Mouse (Mus musculus) kidney, embryonic 16.5 days (tissue): ENCODE data around the gene Gda. TPM values are rescaled to one million over a fixed set of nuclear protein-coding genes. Genes with fewer than 3 reads are reported as not detected.

Source experiments
- ATAC-seq: fragments of 200-750 bp; cut with Nextera tagmentation; 2 replicates; pipeline ENCODE4 v1.8.0; 2017; ENCODE audit warnings: moderate TSS enrichment; ENCODE audit not compliant: low FRiP score, low TSS enrichment
- H3K27ac ChIP-seq: fragments of 300-500 bp; sonication (generic); 2 replicates; pipeline ENCODE4 v1.5.1; 2014; ENCODE audit warnings: low read length
- H3K27me3 ChIP-seq: fragments of 300-500 bp; sonication (generic); 2 replicates; pipeline ENCODE4 v1.6.1; 2014; ENCODE audit warnings: low read length, control low read depth, mixed read lengths; ENCODE audit not compliant: insufficient read depth
- H3K36me3 ChIP-seq: fragments of 300-500 bp; sonication (generic); 2 replicates; pipeline ENCODE4 v1.6.1; 2014; ENCODE audit warnings: low read length, control low read depth, mixed read lengths; ENCODE audit not compliant: insufficient read depth
- H3K4me1 ChIP-seq: fragments of 300-500 bp; sonication (generic); 2 replicates; pipeline ENCODE4 v1.6.1; 2014; ENCODE audit warnings: low read length, control low read depth, mixed read lengths; ENCODE audit not compliant: insufficient read depth
- H3K4me2 ChIP-seq: fragments of 300-500 bp; sonication (generic); replicated peaks from 2 replicates; pipeline ENCODE4 v1.6.1; 2014; ENCODE audit warnings: low read depth, low read length
- H3K4me3 ChIP-seq: fragments of 300-500 bp; sonication (generic); 2 replicates; pipeline ENCODE4 v1.5.1; 2014; ENCODE audit warnings: mild to moderate bottlenecking, low read length
- H3K9ac ChIP-seq: fragments of 300-500 bp; sonication (generic); replicated peaks from 2 replicates; pipeline ENCODE4 v1.6.1; 2014; ENCODE audit warnings: low read length
- H3K9me3 ChIP-seq: fragments of 300-500 bp; sonication (generic); 2 replicates; pipeline ENCODE4 v1.6.1; 2016; ENCODE audit warnings: low read length, control low read depth
- WGBS: fragments of 180-500 bp; shearing (Covaris S2); extraction: QIAGEN DNeasy Blood & Tissue Kit; methylation state at CpG from one replicate; pipeline ENCODE4 v1.1.7; 2014; 5-methylcytosine and 5-hydroxymethylcytosine counted together
- polyA plus RNA-seq: library from polyadenylated mRNA; unstranded; fragments of >200 nt; fragmentation: Nextera tagmentation; extraction: Ambion mirVana; gene quantifications from 2 replicates; pipeline ENCODE4 v1.2.1, GENCODE M21; 2015

The Gda gene
- polyA plus RNA-seq, 1 experiment from 2014 or later: 0.06 TPM

GRCm38 (mm10) chr19:21487124-21487944, 14.1 kb upstream of the Gda start:
- no peak for ATAC-seq
- no peaks in the 10 kb centered on the region for H3K4me1 ChIP-seq
- no peaks in the 10 kb centered on the region for H3K27me3 ChIP-seq
- H3K4me3 ChIP-seq: no peak overlapping the region
- H3K9ac ChIP-seq: no peak overlapping the region
- H3K9me3 ChIP-seq: no peaks in the 10 kb centered on the region
- no peak overlapping the region for H3K4me2 ChIP-seq
- WGBS: 84% methylated on average over 5 of the region's 5 CpGs
- H3K36me3 ChIP-seq: no peaks in the 10 kb centered on the region
- no peak overlapping the region for H3K27ac ChIP-seq

- Histone ChIP-seq H3K27me3 (no peaks in the 10 kb centered on the region), H3K4me3 (no peak overlapping the region), H3K4me2 (no peak overlapping the region), H3K27ac (no peak overlapping the region), H3K36me3 (no peaks in the 10 kb centered on the region), H3K9me3 (no peaks in the 10 kb centered on the region), H3K9ac (no peak overlapping the region), H3K4me1 (no peaks in the 10 kb centered on the region)
- WGBS: 78% methylated on average over 2 of the region's 2 CpGs
- ATAC-seq: no peak
Observed at GRCm38 (mm10) chr19:21482096-21482495, 8.9 kb upstream of the Gda start.

GRCm38 (mm10) chr19:21481031-21481430, 7.8 kb upstream of the Gda start:
- H3K9ac ChIP-seq: no peak overlapping the region
- no peak overlapping the region for H3K27ac ChIP-seq
- no peak for ATAC-seq
- H3K27me3 ChIP-seq: no peaks in the 10 kb centered on the region
- WGBS: 98% methylated on average over 1 of the region's 1 CpGs
- no peak overlapping the region for H3K4me3 ChIP-seq
- H3K4me1 ChIP-seq: no peaks in the 10 kb centered on the region
- H3K9me3 ChIP-seq: no peaks in the 10 kb centered on the region
- no peak overlapping the region for H3K4me2 ChIP-seq
- H3K36me3 ChIP-seq: no peaks in the 10 kb centered on the region

- Histone ChIP-seq H3K27ac (no peak overlapping the region), H3K36me3 (no peaks in the 10 kb centered on the region), H3K4me2 (no peak overlapping the region), H3K27me3 (no peaks in the 10 kb centered on the region), H3K9ac (no peak overlapping the region), H3K4me1 (no peaks in the 10 kb centered on the region), H3K4me3 (no peak overlapping the region), H3K9me3 (no peaks in the 10 kb centered on the region)
- no peak for ATAC-seq
- 64% methylated on average over 2 of the region's 2 CpGs for whole genome bisulfite sequencing
Observed at GRCm38 (mm10) chr19:21480053-21480419, 6.8 kb upstream of the Gda start.

GRCm38 (mm10) chr19:21479183-21480052, 6.2 kb upstream of the Gda start:
- Histone ChIP-seq H3K9ac (no peak overlapping the region), H3K9me3 (no peaks in the 10 kb centered on the region), H3K4me2 (no peak overlapping the region), H3K27me3 (no peaks in the 10 kb centered on the region), H3K4me3 (no peak overlapping the region), H3K27ac (no peak overlapping the region), H3K36me3 (no peaks in the 10 kb centered on the region), H3K4me1 (no peaks in the 10 kb centered on the region)
- WGBS: 37% methylated on average over 18 of the region's 18 CpGs
- ATAC-seq: 0 out of 2 replicates have a peak, but pooled peaks have one; percentile 35

- no peaks in the 10 kb centered on the region for H3K27me3 ChIP-seq
- H3K9ac ChIP-seq: no peak overlapping the region
- ATAC-seq: peak; percentile 74
- H3K4me3 ChIP-seq: no peak overlapping the region
- 21% methylated on average over 3 of the region's 3 CpGs for WGBS
- no peak overlapping the region for H3K4me2 ChIP-seq
- H3K4me1 ChIP-seq: no peaks in the 10 kb centered on the region
- H3K9me3 ChIP-seq: no peaks in the 10 kb centered on the region
- no peaks in the 10 kb centered on the region for H3K36me3 ChIP-seq
- no peak overlapping the region for H3K27ac ChIP-seq
Observed at GRCm38 (mm10) chr19:21478538-21478937, 5.3 kb upstream of the Gda start.

GRCm38 (mm10) chr19:21477780-21478179, 4.5 kb upstream of the Gda start:
- H3K27ac ChIP-seq: no peak overlapping the region
- H3K9ac ChIP-seq: no peak overlapping the region
- no peak overlapping the region for H3K4me2 ChIP-seq
- no peaks in the 10 kb centered on the region for H3K9me3 ChIP-seq
- no peak for ATAC-seq
- peaks cover 7% of the 10 kb centered on the region for H3K27me3 ChIP-seq
- 69% methylated on average over 2 of the region's 2 CpGs for WGBS
- no peaks in the 10 kb centered on the region for H3K4me1 ChIP-seq
- H3K4me3 ChIP-seq: no peak overlapping the region
- no peaks in the 10 kb centered on the region for H3K36me3 ChIP-seq

GRCm38 (mm10) chr19:21476782-21477181, 3.5 kb upstream of the Gda start:
- no peak overlapping the region for H3K4me3 ChIP-seq
- ATAC-seq: no peak
- H3K9me3 ChIP-seq: no peaks in the 10 kb centered on the region
- no peaks in the 10 kb centered on the region for H3K36me3 ChIP-seq
- no peak overlapping the region for H3K27ac ChIP-seq
- H3K4me1 ChIP-seq: peaks cover 6% of the 10 kb centered on the region; the same call in 1 of the 2 replicates
- H3K4me2 ChIP-seq: no peak overlapping the region
- no peak overlapping the region for H3K9ac ChIP-seq
- H3K27me3 ChIP-seq: peaks cover 16% of the 10 kb centered on the region
- WGBS: 87% methylated on average over 3 of the region's 3 CpGs

GRCm38 (mm10) chr19:21472121-21472780, 994 bp downstream of the Gda start:
- 2% methylated on average over 44 of the region's 48 CpGs for WGBS
- H3K4me3 ChIP-seq: peak overlapping the region; percentile 53
- H3K9me3 ChIP-seq: no peaks in the 10 kb centered on the region; the same call in 1 of the 2 replicates
- peaks cover 23% of the 10 kb centered on the region for H3K27me3 ChIP-seq
- ATAC-seq: peak; percentile 95
- H3K4me1 ChIP-seq: peaks cover 6% of the 10 kb centered on the region; the same call in 1 of the 2 replicates
- H3K9ac ChIP-seq: peak overlapping the region; percentile 59
- no peaks in the 10 kb centered on the region for H3K36me3 ChIP-seq
- no peak overlapping the region for H3K27ac ChIP-seq
- H3K4me2 ChIP-seq: peak overlapping the region; percentile 89
